Mouse (Mus musculus) spleen, postnatal 4 days (tissue): Measurements from ENCODE around the gene Ptcd1.
A peak's percentile ranks its signal among the peaks of the same experiment; 100 is the strongest.
"Not testable (repeated sequence)": the region's sequence is repeated elsewhere in the genome, so short reads cannot be mapped to it uniquely, and the experiment has no call there.

Source experiments
- DNase-seq, 2 experiments: peaks; one replicate each; pipeline ENCODE4 v3.0.0; 2022; ENCODE audit warnings: low spot score in 2 of 2

Ptcd1 gene

DNA sequence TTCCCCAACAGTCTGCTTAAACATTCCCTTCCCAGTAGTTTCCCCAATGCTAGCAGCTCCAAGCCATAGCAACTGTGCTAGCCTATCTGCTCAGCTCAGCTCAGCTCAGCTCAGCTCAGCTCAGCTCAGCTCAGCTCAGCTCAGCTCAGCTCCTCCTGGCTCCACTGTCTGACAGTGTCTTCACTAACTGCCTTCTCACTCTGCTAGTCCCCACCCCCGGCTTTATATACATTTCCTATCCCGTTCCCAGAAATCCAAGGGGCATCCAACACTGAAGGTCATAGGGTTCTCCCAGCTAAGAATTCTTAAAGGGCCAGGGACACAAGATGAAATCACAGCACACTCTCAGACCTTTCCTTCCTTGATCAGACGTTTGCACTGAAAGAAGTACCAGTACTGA is 2.2 kb downstream of the Ptcd1 start:
- DNase-seq, result no peak

DNA sequence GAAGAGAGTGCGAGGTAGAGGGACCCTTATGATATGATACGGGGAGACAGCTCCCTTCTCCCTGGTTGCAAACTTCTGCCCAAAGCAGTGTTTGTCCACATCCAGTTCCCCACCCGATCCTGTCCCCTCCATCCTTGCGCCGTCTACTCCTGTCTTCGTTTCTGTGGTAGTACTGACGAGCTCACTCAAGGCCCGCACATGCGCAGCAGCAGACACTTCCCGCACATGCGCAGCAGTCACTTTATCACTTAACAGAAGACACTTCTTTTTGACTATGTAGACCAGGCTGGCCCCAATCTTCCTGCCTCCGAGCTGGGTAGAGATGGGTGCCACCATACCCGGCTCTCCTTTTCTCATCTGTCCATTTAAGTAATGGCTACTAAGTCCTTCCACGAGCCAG is 5.5 kb downstream of the Ptcd1 start:
- no peak for DNase-seq

DNA sequence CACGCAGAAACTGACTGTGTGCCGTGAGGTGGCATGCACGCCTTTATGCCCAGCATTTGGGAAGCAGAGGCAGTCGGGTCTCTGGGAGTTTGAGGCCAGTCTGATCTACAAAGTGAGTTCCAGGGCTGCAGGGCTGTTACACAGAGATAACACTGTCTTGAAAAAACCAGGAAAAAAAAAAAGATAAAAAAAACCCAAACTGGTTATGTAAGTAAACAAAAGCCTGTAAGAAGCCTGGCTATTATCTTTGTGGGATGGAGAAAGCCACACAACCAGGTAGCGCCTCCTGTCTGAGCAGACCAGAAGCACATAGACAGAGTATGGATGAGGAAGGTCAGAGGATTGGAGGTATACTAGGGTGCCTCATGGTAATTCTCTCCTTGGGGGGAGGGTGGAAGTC is 14.2 kb downstream of the Ptcd1 start:
- no peak for DNase-seq

DNA sequence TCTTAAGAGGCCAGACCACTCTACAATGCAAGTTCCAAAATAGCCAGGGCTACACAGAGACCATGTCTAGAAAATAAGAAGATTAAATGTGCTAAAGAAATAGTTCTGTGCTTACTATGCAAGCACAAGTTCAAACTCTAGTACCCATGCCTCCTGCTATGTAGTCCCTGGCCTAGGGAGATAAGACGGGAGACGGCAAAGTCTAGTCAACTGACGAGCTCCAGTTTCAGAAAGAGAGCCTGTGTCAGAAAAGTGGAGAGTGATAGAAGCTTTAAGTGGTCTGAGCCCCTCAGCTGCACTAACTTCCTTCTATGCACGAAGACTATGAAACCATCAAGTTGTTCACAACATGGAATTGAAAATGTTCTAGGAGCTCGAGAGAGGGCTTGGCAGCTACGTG is 17.6 kb downstream of the Ptcd1 start:
- no peak for DNase-seq

DNA sequence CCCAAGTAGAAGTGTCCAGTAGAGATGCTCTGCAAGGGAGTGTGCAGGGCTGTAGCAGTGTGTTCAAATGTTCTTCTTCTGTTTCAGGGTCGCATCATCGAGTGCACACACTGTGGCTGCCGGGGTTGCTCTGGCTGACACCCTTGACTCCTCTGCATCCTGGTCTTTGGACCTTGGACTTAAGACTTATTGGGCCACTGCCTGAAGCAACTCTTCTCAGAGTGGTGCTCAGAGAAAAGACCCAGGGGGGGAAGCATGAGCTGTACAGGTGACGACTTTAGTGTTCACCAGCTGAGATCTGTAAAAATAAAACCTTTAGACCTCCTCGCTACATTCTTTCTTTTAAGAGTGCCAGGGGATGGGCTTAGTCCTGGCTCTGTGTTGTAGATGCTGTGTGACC is 19.2 kb downstream of the Ptcd1 start:
- DNase-seq, result no peak

DNA sequence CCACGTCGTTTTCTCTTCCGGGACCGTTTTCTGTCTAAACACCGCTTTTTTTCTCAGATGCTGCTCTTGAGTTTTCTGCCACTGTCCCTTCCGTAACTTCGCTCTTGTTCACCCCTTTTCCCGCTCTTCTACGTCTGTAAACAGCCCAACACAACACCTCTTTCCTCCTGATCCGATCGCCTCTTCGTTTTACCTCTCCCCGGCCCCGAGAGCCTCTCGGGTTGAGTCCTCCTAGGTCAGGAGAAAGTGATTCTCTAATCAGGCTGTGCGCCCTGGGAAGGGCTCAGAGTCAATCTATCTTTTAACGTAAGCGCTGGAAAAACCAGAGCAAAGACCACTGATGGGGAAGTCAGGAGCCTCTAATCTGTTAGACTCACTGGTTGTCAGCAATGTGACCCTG is 26.3 kb downstream of the Ptcd1 start:
- DNase-seq, result no peak

DNA sequence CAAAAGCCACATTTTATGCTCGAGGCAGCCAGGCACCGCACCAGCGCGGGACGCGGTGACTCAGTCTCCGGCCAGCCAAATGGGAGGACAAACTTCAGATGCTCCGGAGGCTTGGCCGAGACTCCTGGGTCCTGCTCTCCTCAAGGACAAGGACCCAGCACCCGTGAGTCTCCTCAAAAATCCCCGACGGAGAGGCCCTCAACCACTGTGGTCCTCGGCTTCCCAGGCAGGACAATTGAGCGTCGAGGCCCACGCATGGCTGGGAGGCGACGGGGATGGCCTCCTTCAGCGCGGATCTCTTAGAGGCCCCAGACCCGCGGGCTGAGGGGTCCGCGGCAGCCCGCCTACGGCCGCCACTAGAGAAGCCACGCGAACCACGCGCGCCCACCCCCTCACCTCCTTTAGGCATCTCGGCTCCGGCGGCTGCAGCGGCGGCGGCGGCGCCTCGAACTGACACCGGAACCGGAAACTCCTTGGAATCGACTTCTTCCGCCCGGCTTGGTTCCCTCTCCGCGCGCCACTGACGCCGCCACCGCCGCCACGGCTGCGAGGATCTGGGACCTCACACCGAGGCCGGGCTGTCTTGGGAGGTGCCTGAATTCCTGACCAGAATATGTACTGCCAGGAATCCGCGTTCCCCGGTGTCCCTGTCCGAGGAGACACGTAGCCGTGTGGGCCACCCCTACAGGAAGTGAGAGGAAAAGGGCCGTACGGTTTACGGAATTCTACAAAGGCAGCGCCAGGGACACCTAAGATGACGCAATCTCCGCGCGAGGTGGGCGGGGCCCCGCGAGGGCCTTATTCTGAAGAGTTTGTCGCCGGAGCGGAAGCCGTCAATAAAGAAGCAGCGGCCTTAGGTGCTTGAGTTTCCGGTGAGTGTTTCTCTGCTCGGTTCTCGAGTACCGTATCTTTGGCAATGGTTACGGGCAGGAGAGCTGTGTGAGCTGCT is 27.1 kb downstream of the Ptcd1 start, which contains the start of the genes Pdap1 and Bud31:
Gene Pdap1 (minus strand): TSS at position 668 of the 949 bp plus-strand sequence.
Gene Bud31 (plus strand): TSS at position 792 of the 949 bp plus-strand sequence.
- peak; percentile 94 to 98 for DNase-seq

DNA sequence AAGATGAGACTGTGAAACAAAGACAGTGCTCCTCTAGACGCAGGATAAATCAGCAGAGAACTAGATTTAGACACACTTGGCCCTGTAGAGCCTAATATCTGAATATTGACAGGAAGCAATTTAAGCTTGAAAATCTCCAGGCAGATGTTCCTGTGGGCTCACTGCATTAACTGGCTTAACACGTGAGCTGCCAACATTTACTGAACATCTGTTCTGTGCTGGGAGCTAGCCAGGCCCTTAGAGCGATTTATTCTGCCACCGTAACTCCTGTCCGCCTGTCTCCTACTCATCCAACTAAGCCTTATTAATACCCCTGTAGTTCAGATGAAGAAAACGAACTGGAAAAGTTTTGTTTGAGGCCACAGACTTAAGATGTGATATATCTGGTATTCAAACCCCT is 28.1 kb downstream of the Ptcd1 start:
- DNase-seq, result no peak

DNA sequence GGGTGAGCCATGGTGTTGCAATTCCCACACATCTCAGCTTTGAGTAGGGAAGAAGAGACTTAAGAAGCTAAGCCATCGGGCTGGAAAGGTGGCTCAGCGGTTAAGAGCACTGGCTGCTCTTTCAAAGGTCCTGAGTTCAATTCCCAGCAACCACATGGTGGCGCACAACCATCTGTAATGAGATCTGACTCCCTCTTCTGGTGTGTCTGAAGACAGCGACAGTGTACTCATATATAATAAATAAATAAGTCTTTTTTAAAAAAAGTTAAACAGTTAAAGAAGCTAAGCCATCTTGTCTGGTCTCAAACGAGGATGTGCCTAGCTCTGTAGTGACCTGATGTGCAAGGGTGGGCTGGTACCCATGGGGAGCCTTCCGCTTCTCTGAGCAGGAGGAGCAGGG is 33.6 kb downstream of the Ptcd1 start:
- DNase-seq, result not testable (repeated sequence)

DNA sequence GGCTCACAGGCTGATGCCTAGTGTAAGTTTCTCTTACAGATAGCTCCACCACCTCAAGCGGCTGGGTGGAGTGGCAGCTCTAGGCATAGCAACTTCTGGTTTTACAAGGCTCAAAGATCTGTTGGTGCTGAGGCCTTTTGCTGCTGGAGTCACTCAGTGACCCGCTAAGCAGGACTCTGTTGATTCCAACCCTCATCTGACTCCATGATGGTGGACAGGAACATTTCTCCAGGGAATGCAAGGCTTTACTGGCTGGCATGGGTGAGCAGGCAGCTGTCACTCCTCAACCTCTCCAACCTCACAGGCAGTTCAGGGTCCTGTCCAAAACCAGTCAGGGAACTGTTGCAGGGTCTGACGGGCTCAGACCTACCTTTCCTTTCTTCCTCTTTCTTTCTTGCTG is 35.9 kb downstream of the Ptcd1 start:
- DNase-seq, result no peak

DNA sequence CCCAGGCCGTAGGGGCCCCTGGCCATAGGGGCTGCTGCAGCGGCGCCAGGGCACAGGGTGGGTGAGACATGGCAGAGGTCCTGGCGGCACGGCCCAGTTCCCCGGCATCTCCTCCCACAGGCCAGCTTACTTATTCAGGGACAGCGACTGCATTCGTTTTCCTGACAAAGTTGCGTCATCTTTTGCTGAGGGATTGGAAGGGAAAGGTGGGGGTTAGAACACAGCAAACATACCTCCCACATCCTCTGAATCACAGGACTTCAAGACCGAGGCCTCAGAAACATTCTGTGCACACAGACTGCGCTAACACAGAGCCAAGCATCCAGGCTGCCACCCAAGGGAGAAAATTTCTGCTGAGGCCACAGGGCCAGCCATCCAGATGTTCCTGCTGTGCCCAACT is 36.7 kb downstream of the Ptcd1 start:
- no peak for DNase-seq

DNA sequence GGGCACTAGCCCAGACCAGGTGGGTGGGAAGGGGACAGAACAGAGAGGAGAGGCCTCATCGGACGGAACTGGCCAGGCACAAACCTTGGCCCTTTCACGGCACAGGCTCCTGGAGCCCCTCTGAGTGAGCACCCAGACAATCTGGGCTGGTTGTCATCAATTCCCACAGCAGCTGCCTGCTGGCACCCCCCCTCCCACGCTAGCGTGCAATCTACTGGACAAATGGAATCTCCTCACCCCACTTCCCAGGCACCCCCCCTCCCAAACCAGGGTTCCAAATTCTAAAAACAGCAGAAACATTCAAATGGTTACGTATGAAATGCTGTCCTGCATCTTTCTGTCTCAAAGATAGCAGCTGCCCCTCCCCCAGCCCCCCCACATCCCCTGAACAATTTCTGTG is 37.1 kb downstream of the Ptcd1 start:
- DNase-seq, result not testable (repeated sequence)

DNA sequence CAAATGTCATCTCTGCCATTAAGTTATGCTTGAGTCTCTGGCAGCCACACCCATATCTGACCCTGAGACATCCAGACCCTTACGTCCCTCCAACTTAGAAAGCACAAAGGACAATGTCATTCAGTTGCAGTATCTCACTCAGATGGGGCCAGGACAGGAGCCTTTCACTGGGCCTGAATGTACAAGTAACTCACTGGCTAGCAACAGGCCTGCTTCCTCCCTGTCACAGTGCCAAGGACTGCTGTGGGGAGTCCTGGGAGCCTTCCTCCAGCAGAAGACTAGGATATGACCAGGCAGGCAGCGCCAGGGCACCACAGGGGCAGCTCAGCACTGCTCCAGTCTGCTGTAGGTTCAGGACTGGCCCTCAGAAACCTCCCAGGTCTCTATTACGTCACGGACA is 37.8 kb downstream of the Ptcd1 start:
- no peak for DNase-seq

DNA sequence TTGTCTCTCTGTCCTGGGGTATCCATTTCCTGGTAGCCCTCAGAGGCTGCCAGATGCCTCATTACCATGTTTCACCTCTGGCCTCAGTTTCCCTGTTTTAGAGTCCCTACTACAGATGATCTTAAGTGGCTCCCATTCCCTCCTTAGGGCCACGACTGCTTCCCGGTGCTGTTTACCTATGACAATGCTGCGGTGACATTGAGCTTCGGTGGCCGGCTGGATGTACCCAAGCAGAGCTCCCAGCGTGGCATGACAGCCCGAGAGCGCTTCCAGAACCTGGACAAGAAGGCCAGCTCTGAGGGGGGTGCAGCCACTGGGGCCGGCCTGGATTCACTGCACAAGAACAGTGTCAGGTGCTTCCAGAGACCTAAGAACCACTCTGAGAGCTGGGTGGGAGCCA is 40.3 kb downstream of the Ptcd1 start:
- no peak for DNase-seq

DNA sequence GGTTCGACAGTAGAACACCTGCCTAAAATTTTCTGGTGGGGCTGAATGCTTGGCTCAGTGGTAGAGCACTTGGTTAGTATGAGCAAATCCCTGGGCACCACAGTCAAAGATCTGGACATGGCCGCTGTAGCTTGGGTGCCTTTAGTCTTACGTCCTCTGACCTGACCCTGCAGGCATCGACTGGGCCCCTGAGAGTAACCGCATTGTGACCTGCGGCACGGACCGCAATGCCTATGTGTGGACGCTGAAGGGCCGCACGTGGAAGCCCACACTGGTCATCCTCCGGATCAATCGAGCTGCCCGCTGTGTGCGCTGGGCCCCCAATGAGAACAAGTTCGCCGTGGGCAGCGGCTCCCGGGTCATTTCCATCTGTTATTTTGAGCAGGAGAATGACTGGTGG is 43.5 kb downstream of the Ptcd1 start:
- DNase-seq, result no peak

DNA sequence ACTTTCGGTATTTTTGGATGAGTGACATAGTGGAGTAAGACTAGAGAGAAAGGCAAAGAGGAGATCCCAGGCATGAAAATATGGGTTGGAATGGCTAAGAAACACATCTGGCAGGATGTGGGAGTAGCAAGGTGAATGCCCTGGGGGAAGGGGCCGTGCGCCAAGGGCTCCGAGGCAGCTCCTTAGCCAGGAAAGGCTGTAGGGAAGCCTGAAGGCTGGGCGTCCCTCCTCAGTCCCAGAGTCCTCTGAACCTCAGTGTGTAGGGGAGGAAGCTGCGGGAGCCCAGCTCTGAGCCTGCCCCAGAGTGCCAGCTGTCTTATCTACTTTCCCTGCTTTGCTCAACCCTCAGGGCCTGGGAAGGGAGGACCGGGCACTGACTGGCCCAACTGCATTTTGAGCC is 46.0 kb downstream of the Ptcd1 start:
- DNase-seq, result no peak

DNA sequence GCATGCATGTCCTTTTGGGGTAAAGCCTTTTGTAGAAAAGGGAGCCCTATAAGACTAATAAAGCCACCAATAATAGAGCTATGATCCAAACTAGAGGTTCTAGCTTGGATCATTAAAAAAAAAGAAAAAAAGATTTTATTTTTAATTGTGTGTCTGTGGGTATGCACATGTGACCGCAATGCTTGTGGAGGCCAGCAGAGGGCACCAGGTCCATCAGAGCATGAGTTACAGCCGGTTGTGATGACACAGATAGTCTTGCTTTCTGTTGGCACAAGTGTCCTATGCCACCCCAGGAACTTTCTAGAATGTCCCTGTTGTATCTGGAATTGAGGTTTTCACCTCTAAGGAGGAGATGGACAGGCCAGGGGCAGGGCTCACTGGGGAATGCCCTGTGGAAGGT is 47.5 kb downstream of the Ptcd1 start:
- DNase-seq, result no peak

DNA sequence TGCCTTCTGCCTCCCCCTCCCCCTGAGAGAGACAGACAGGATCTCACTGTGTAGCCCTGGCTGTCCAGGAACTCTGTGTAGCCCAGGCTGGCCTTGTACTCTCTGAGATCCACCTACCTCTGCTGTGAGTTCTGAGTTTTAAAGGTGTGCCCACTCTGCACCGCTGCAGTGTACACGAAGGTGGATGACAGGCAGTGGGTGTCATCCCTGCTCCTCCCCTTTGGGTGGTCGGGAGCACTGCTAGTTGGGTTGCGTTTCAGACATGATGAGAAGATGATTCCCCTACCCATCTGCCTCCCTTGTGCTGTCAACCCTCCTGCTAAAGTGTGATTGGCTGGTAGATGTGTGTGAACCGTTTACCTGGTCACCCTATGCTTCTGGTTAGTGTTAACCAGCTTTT is 48.4 kb downstream of the Ptcd1 start:
- no peak for DNase-seq

DNA sequence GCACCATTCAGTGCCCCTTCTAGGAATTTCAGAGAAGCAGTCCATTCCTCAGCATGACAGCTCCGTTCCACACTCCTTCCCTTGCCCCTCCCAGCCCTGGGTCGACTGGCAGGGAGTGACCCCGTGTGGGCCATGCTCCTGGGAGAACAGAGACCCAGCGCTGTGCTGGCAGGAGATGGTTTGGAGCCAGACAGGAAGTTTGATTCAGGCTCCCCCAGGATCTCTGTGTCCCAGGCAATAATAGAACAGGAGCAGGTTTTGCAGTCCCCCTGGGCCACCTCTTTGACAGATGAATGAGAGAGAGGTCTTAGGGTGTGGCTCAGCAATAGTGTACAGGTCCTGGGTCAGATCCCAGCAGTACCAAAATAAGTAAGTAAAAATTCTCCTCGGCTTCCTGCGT is 48.9 kb downstream of the Ptcd1 start:
- DNase-seq, result no peak

DNA sequence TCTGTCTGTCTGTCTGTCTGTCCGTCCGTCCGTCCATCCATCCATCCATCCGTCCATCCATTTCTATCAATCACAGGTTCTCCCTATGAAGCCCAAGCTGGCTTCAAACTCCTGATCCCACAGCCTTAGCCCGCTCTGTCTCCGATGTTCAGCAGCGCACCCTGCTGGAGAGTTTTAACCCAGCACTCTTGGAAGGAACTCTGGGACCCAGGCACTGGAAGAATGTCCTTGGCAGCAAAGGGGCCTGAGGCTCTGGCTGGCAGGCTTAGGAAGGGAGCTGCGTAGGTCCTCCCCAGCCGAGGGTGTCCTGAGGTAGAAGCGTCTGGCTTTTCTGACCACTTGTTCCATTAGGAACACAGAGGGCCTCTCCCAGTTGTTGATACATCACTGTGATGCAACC is 50.0 kb downstream of the Ptcd1 start:
- DNase-seq, result peak; percentile 68 to 89

DNA sequence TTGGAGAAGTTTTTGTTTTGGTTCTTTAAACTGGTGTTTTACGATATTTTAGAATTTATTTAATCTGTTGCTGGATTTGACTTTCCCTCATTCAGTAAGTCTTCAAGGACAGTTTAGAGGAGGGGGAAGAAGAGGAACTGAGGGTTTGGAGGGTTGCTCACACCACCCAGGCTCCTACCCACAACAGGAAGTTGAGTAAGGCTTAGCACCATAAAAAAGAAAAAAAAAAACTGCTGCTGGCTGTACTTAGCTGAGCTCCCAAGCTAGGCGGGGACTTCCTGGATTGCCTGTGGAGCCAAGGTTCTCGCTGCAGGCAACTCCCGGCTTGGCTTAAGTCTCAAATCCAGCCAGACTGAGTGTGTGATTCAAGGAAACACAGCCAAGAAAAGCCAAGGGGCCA is 50.6 kb downstream of the Ptcd1 start:
- peak in 1 of 2 experiments; percentile 29 for DNase-seq

DNA sequence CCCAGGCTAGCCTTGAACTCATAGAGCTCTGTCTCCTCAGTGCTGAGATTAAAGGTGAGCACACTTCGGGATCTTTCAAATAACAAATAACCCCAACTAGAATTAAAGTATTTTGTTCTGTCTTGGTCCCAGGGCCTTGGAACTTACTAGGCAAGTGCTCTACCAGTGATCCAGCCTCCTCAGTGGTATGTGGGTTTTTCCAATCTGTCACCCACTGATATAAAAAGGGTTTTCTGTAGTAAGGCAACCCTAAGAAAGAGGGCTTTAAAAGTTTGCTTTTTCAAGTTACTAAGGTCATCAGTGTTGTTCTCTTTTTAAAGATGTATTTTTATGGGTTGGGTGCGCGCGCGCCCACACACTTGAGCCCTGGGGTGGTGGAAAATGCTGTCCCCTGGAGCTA is 51.2 kb downstream of the Ptcd1 start:
- no peak for DNase-seq

DNA sequence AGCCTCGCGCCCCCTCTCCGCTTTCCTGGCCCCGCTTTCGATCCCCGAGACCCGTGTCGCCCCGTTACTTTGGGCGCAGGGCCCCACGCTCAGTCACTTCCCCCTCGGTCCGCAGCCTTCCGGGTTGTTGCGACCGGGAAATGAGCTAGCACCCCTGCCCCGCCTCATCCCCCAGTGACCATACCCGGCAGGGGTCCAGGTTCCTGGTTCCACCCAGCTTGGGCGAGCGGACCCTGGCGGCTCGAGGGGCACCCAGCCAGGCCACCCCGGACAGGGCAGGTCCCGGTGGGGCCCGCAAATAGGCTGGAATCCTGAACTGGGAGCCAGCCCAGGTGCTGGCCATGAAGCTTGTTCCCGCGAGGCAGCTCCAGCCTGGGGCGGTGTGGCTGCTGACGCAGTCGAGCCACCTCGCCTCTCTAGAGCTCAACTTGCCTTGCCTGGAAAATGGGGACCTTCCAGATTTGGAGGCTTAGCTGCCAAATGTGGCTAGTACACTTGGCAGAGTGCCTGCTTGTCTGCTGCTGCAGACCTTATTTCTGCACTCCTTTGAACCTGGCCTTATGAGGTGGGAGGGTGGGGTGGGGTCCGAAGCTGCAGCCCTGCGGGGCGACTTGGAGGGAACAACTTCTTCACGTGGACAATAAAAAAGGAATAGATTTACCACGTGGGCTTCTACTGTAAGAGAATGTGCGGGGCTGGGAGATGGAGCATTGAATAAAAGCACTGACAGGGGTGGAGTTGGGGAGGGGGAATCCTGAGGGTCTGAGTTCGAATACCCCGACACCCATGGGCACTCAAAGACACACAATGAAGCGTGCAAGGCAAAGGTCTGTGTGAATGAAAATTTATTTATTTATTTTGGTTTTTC is 52.1 kb downstream of the Ptcd1 start:
- peak; percentile 71 to 85 for DNase-seq
